Mouse (Mus musculus) hindlimb bud, embryonic 11.5 days (tissue): Measurements from ENCODE around the gene Exoc6.
"Not testable (repeated sequence)": the region's sequence is repeated elsewhere in the genome, so short reads cannot be mapped to it uniquely, and the experiment has no call there.

Experiments used
- DNase-seq: peaks from one replicate; pipeline ENCODE4 v3.0.0-alpha.2; 2012; ENCODE audit warnings: low read depth, low spot score; ENCODE audit errors: extremely low spot score

Exoc6 gene

DNA sequence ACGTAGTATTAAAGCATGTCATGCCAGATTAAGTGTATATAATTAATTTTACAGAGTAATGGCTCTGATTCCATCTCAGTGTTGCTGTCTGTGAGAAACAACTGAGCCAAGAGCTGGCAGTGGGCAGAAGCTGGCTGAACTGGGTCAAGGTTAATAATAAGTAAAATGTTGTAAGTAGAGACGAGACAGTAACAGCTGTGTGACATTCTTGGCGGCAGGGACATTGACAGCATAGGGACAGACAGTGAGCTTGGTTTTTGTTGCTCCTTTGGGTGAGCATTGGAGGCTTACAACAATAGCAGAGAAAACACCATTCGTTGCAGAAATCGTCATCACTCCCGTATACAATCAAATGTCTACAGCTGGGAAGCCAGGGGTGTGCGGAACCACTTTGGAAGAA lies 13.8 kb upstream of the Exoc6 start:
- no peak for DNase-seq

DNA sequence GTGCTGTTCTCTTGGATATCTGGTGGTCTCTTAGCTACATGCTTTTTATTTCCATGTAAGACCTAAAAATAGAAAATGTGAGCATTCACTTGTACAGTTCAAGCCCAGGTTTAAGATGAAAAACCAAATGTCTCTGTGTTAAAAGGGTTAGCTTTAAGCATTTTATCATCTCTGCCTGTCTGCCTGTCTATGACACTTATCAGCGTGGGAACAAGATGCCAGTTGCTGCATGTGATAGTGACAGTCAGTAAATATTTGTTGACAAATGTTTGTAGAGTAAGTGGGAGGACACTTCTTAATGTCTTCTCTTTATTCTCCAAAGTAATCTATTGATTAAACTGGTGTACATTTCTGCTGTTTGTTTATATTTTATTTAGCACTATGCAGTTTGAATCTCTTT lies 12.5 kb upstream of the Exoc6 start:
- DNase-seq = no peak

DNA sequence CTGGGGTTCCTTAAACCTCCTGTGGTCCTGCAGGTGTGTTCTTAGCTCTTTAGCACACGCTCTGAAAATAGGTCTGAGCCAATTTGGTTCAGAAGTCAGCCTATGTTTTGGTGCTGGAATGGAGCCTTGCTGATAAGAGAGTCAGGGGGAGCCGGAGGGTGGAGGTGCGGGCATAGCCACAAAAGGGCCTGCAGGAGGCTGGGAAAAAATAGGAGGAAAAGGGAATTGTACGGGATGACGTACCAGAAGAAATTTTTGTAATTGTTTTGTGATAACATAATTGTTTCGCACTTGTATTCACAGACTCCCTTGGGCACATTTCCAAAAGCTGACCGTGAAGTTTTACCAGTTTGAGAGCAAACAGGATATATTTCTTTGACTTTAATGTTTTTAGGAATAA lies 10.0 kb upstream of the Exoc6 start:
- DNase-seq = no peak

- no peak for DNase-seq
Measured at GRCm38 (mm10) chr19:37543537-37544326, 6.5 kb upstream of the Exoc6 start.

- no peak for DNase-seq
Measured at GRCm38 (mm10) chr19:37544476-37544875, 5.7 kb upstream of the Exoc6 start.

DNA sequence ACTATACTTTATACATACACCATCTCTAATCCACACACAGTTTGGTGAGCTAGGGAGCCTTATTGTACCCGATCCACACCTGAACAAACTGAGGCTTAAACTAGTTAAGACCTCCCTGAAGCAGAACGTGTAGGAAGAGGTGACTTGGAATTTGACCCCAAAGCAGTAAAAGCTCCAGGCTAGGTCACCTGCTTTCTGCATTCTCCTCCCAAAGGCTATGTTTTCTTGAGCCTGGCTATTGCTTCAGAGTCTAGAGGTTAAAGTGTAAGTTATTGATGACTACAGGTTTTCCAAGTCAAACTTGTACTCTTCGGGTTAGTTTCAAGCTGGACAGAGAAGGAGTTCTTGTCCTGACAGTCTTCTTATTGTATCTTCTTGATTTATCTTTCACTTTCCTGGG lies 5.0 kb upstream of the Exoc6 start:
- no peak for DNase-seq

GRCm38 (mm10) chr19:37545725-37546124 lies 4.5 kb upstream of the Exoc6 start:
- DNase-seq = no peak

DNA sequence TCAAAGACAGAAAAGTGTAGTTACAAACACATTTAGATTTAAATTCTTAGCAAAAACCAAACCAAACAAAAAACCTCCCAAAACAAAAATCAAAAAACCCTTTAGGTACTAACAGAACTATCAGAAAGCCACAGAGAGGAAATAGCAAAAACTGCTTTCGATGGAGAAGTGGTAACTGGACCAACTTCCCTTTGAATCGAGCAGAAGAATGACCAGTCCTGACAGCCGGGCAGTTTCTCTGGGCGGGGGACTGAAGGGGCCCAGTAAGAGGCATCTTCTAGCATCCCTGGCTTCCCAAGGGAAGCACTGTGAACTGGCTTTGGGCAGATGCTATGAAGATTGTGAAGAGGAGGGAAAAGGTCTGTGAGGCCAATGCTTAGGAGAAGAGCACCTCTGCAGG lies 3.4 kb upstream of the Exoc6 start:
- no peak for DNase-seq

DNA sequence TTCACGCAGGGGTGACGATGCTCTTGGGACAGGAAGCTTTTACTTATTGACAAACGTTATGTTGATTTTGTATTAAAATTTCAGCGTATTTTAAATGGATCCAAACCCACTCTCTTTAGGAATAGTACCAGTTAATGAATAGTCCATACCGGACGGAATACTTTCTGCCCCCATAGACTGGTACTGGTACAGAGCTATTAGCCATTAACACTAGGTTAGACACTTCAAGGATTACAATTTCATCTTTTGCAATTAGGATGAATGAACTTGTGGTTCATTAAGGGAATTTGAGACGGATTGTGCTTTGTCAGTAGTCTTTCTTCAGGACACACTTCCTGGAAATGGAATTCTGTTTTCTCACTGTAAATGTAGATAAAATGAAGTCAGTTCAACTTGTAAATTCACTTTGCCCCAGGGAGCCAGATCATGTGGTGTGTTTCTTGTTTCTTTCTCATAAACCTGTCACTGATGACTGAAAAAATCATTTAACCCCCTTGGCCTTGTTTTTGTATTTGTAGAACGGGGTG lies 885 bp downstream of the Exoc6 start:
- no peak for DNase-seq

DNA sequence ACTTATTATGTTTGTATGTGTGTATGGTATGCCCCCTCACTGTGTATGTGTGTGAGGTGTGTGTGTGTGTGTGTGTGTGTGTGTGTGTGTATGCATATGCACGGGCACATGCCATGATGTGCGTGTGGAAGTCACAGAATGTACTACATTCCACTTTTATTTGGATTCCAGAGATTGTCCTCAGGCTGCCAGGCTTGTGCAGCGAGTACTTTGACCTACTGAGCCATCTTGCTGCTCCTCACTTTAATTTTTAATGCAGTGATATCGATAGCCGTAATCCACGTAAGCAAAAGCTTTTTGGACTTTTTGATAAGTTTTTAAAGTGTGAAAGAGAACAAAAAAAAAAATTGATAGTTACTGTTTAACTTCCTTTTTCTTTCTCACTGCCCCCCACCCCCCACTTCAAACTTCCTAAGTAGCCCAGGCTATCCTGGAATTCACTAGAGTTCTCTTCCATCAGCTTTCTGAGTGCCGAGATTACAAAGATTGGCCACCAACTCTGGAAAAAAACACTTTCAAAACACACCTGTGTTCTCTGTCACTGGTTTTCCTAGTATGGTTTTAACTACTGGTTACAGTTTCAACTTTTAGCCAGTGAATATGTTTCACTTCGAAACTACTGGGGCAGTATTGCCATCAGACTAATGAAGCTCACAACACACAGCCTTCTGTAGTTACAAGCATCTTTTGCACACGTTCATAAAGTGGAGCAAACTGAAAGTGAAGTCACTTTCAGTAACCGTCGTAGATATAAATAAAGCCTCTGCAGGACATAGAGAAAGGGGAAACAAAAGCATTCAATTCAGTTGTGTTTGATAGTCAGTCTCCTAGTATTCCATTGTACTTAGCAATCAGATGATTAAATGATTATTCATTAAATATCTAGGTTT lies 3.4 kb downstream of the Exoc6 start:
- no peak for DNase-seq

GRCm38 (mm10) chr19:37554266-37554650 lies 4.0 kb downstream of the Exoc6 start:
- not testable (repeated sequence) for DNase-seq

GRCm38 (mm10) chr19:37555863-37556566 lies 5.8 kb downstream of the Exoc6 start:
- DNase-seq = no peak

- no peak for DNase-seq
Measured at GRCm38 (mm10) chr19:37557898-37558297, 7.7 kb downstream of the Exoc6 start.

DNA sequence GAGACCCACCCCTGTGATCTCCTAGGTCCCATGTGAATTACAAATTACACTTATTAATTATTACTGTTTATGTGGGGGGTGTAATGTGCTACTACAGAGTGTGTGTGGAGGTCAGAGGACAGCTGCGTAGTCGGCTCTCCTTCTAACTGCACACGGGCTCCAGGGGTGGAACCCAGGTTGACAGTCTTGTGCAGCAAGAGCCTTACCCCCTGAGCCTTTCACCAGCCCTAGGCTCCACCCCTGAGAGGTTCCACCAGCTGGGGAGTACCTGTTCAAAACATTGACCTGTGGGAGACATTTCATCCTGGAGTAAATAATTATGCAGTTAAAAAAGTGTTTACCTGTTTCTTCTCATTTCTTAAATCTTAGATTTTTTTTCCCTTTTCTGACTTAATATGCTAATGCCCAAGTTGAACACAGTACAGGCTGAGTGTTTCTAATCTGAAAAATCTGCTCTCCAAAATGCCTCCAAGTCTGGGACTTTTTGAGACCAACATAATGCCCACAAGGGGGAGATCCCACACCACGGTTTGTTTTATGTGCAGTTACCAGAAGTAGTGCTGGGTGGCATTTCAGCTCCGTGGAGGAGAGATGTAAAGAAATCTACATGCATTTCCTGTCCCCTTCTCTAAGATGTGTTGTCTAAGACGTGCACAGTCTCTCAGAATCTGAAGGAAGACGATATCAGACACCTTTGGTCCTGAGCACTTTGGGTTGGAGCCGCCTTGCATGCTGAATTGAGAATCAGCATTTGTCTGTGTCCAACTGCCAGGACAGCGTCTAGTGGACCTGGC lies 9.3 kb downstream of the Exoc6 start:
- DNase-seq = no peak

DNA sequence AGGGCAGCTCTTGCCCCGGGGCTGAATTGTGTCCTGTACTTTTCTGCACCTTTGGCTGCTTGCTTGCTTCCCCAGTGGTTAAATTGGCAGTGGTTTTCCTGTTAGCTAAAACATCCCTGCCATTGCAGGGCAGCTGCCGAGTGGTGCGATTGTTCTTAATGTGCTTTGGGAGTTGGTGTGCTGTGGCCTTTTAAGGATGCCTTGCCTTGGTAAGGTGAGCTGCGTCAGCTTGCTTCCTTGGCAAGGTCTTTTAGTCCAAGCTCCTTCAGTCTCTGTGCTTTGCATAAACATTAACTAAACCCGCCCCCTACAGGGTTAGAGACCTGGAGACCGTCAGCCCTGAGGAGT lies 9.8 kb downstream of the Exoc6 start:
- no peak for DNase-seq

DNA sequence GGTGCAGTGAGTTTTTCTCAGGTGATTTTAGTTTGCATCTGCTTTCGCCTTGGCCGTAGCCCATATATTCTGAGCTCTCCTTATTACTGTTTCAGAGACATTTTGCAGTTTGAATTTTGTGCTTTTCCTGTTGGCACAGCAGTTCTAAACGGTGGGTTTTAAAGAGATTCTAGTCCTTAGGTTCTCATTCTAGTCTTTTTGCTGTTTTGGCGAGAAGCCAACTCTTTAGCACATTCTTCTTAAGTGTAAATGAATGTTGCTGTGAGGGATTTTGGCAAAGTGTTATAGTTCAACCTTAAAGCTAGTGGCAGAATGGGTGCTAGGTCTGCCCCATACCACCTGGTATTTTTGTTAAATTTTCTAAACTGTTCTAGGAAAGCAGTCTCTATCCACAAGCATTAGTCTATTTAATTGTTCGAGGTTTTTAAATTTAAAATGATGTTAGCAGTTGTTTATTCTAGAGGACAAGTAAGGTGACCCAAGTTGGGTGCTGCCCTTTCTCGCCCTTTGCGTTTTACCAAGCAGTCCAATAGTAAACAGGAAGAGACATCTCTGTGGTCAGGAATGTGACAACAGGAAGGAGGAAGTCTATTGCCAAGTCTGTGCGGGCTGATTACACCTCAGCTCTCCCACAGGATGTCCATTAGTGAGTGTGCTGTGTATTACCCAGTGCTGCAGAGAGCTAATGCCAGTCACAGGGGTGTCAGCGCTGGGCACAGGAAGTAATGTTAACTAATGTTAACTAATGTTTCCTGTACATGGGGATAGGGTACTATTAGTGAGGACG lies 11.1 kb downstream of the Exoc6 start:
- no peak for DNase-seq

DNA sequence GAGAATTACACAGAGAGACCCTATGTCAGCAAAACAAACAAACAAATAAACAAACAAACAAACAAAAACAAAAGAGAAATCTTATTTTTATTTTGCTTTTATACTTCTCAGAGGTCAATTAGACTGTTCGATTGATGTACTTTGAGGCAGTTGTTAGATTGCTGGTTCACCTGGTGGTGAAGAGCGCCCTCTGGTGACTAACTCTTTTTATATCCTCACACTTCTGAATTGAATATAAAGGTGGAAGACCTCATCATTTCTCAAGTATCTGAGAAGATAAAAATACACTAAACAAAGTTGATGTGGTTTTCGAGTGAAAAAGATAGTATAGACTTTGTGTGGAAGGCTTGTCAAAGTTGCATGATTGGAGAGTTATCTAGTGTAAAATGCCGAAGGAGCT lies 13.5 kb downstream of the Exoc6 start:
- DNase-seq = no peak

- DNase-seq = no peak
Measured at GRCm38 (mm10) chr19:37565806-37566205, 15.6 kb downstream of the Exoc6 start.

DNA sequence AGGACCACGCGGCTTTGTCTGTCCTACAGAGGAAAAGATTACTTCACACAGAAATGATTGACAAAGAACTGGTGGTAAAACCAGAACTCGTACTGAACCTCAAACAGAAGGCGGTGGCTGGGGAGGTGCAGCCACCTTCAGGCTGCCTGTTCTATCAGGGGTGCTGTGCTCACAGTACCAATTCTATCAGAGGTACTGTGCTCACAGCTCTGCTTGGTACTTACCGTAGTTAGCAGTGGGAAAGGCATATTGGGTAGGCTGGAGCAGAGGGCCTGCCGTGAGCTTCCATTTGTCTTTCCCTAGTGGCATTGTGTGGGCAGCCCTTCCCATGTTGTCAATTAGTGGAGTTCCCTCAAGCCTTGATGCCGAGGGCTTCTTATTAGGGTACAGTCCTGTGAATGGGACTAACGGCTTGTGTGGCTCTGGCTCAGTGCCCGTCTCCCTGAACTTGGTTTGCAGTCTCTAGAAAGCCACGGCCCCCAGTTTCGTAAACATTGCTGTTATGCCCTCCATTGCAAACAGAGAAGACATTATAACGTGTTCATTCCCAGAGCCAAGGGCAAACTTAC lies 19.1 kb downstream of the Exoc6 start:
- no peak for DNase-seq
